ENCODE assay signal across 12 mouse cellular contexts in the genomic region with DNA sequence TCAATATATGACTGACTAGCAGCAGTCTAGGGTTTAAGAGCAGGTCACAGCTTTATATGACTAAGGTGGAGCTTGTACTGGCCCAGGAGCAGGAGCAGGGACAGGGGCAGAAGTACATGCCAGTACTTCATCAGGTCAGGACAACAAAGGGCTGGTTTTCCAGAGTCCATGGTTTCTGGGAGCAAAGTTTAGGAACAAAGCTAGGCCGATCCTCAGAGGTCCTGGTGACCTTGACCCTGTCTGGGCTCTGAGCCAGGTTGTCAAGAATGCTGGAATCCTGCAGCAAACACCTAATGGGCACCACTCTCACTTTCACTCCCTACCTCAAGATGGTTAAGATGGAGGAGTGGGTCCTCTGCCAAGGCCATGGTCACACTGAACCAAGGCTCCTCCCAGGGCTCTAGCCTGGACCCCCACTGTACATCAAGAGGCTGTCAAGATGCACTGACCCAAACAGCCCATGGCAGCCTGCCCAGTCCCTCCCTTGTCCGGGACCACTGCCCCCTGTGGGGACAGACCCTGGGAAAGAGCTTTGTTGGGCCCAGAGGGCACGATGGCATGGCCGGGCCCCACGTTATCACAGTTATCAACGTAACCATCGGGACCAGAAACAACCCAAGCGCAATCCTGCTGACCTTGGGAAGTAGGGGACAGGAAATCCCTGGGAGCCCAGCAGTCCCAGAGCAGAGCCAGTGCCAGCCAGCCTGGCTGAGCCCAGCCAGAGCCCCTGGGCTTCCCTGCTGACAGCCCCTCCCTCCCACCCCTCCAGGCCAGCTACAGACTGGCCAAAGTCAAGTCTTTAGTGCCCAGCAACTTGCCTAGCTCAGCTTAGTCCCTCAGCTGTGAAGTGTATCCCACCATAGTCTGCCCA.
DNase-seq lines count a peak whose midpoint lies in the region; ATAC-seq lines count a peak whose summit lies in the region.
"Had no signal": no experiment of that assay in that cellular context is flagged by ENCODE, and none has a peak within 500 bp of the region (broad histone marks: within the 10 kb centered on the region; RNA-seq: fewer than 3 reads in every experiment).

No protein-coding gene starts in this region.

- peak; percentile 31 for DNase-seq in heart, postnatal 4 days
- no peak for DNase-seq in heart, adult 8-10 months (ENCODE audit: low spot score)
- peak; percentile 50 for DNase-seq in kidney, adult 18-20 months
- peak; percentile 66 for DNase-seq in kidney, postnatal 10 days
- DNase-seq in forebrain, embryonic 11.5 days (ENCODE audit: low spot score) = no peak
- DNase-seq: gastrocnemius, postnatal 10 days; layer of hippocampus, adult 9-11 months; right cerebral cortex, postnatal 14 days had no signal

- no peak overlapping the region for H3K27ac ChIP-seq in liver, embryonic 15.5 days (replicated peaks)
- H3K27ac ChIP-seq in forebrain, embryonic 11.5 days (ENCODE audit: low read depth, low read length) = no peak overlapping the region
- H3K27ac ChIP-seq: midbrain, embryonic 13.5 days; neural tube, embryonic 13.5 days had no signal

- H3K9ac ChIP-seq in liver, embryonic 15.5 days = no peak overlapping the region
- H3K9ac ChIP-seq in forebrain, embryonic 11.5 days (ENCODE audit: low read length) = no peak overlapping the region
- H3K9ac ChIP-seq: midbrain, embryonic 13.5 days; neural tube, embryonic 13.5 days had no signal

- H3K9me3 ChIP-seq in liver, embryonic 15.5 days (replicated peaks) = no peaks in the 10 kb centered on the region
- H3K9me3 ChIP-seq in forebrain, embryonic 11.5 days (ENCODE audit: control insufficient read depth, low read length) = no peaks in the 10 kb centered on the region
- H3K9me3 ChIP-seq: midbrain, embryonic 13.5 days; neural tube, embryonic 13.5 days had no signal

- H3K27me3 ChIP-seq in liver, embryonic 15.5 days = no peaks in the 10 kb centered on the region
- H3K27me3 ChIP-seq in forebrain, embryonic 11.5 days (ENCODE audit: control insufficient read depth, insufficient read depth, low read length) = peaks cover 64% of the 10 kb centered on the region
- H3K27me3 ChIP-seq: midbrain, embryonic 13.5 days had no signal

- no peaks in the 10 kb centered on the region for H3K36me3 ChIP-seq in liver, embryonic 15.5 days (replicated peaks)
- no peaks in the 10 kb centered on the region for H3K36me3 ChIP-seq in forebrain, embryonic 11.5 days (ENCODE audit: control insufficient read depth, insufficient read depth, low read length)
- H3K36me3 ChIP-seq: midbrain, embryonic 13.5 days; neural tube, embryonic 13.5 days had no signal

- WGBS in liver, embryonic 15.5 days (ENCODE audit: insufficient replicate concordance) = 60% methylated on average over 8 of the region's 8 CpGs
- WGBS in forebrain, embryonic 11.5 days = 84% methylated on average over 8 of the region's 8 CpGs

- no peak overlapping the region for H3K4me3 ChIP-seq in liver, embryonic 15.5 days (replicated peaks)
- no peak overlapping the region for H3K4me3 ChIP-seq in forebrain, embryonic 11.5 days (ENCODE audit: low read depth, low read length)
- H3K4me3 ChIP-seq: midbrain, embryonic 13.5 days; neural tube, embryonic 13.5 days had no signal

- H3K4me1 ChIP-seq in liver, embryonic 15.5 days (replicated peaks) = peaks cover 31% of the 10 kb centered on the region
- peaks cover 5% of the 10 kb centered on the region; the same call in 1 of the 2 replicates for H3K4me1 ChIP-seq in forebrain, embryonic 11.5 days (replicated peaks; ENCODE audit: control insufficient read depth, insufficient read depth, low read length)

- ATAC-seq in liver, embryonic 15.5 days (ENCODE audit: insufficient read depth) = peak; percentile 57
- ATAC-seq in forebrain, embryonic 11.5 days (replicated peaks; ENCODE audit: low FRiP score) = no peak
- ATAC-seq in megakaryocyte-erythroid progenitor cell, adult 5-6 weeks (replicated peaks; ENCODE audit: low FRiP score, low TSS enrichment, poor library complexity, severe bottlenecking) = no peak
- ATAC-seq: midbrain, embryonic 13.5 days had no signal

- no peak overlapping the region for H3K4me2 ChIP-seq in liver, embryonic 15.5 days
- no peak overlapping the region for H3K4me2 ChIP-seq in forebrain, embryonic 11.5 days (ENCODE audit: low read depth, low read length, severe bottlenecking)
- H3K4me2 ChIP-seq: midbrain, embryonic 13.5 days; neural tube, embryonic 13.5 days had no signal

Comparison
In these comparisons a context has a peak if more than half of its experiments do, and no peak if none do; other contexts are left out.
1. DNase-seq: peak in heart, postnatal 4 days (single experiment), kidney, adult 18-20 months (single experiment) and kidney, postnatal 10 days (single experiment); none in heart, adult 8-10 months (single experiment) and forebrain, embryonic 11.5 days (single experiment).